Mouse (Mus musculus) myocyte (in vitro differentiated cells): ENCODE measurements around the gene Psg16. TPM values are rescaled to one million over a fixed set of nuclear protein-coding genes. Genes with fewer than 3 reads are reported as not detected.

Source experiments
- H3K27me3 ChIP-seq: one replicate; pipeline ENCODE4 v1.6.1; 2011; ENCODE audit not compliant: control insufficient read depth, insufficient read depth, insufficient read length
- H3K36me3 ChIP-seq: one replicate; pipeline ENCODE4 v1.6.1; 2011; ENCODE audit not compliant: control insufficient read depth, insufficient read depth
- H3K4me2 ChIP-seq: one replicate; pipeline ENCODE4 v1.6.1; 2011; ENCODE audit warnings: low read depth, control low read depth
- H3K4me3 ChIP-seq: one replicate; pipeline ENCODE4 v1.5.1; 2011; ENCODE audit warnings: mild to moderate bottlenecking, control low read depth, moderate library complexity
- H3K79me2 ChIP-seq: one replicate; pipeline ENCODE4 v1.6.1; 2011; ENCODE audit not compliant: control insufficient read depth, insufficient read depth
- H3ac ChIP-seq: one replicate; pipeline ENCODE4 v1.6.1; 2011; ENCODE audit not compliant: control insufficient read depth, insufficient read length
- CEBPB ChIP-seq: IDR thresholded peaks from 2 replicates; pipeline ENCODE4 v1.6.1; 2011; ENCODE audit warnings: mild to moderate bottlenecking, moderate library complexity; ENCODE audit not compliant: poor library complexity, insufficient read depth, severe bottlenecking
- E2F4 ChIP-seq: IDR thresholded peaks from one replicate; pipeline ENCODE4 v1.6.1; 2011; ENCODE audit warnings: mild to moderate bottlenecking, control low read depth, moderate library complexity; ENCODE audit not compliant: insufficient read depth
- MAX ChIP-seq: IDR thresholded peaks from one replicate; pipeline ENCODE4 v1.6.1; 2011; ENCODE audit warnings: low read depth, mild to moderate bottlenecking, control low read depth
- MYOD1 ChIP-seq, 3 experiments: IDR thresholded peaks; one replicate each; pipeline ENCODE4 v1.6.1; 2011; ENCODE audit warnings: control low read depth in 2 of 3, low read depth in 2 of 3, mild to moderate bottlenecking in 2 of 3, moderate library complexity in 1 of 3; ENCODE audit not compliant: insufficient read length in 2 of 3, control insufficient read depth in 1 of 3
- MYOG ChIP-seq, 3 experiments: IDR thresholded peaks; one replicate each; pipeline ENCODE4 v1.6.1; 2011; ENCODE audit warnings: control low read depth in 2 of 3, low read depth in 2 of 3, mild to moderate bottlenecking in 2 of 3; ENCODE audit not compliant: insufficient read length in 2 of 3, control insufficient read depth in 1 of 3, insufficient read depth in 1 of 3
- POLR2A ChIP-seq: IDR thresholded peaks from one replicate; pipeline ENCODE4 v1.6.1; 2011; ENCODE audit warnings: low read depth, mild to moderate bottlenecking, control low read depth, moderate library complexity; ENCODE audit not compliant: insufficient read length
- POLR2AphosphoS2 ChIP-seq: IDR thresholded peaks from one replicate; pipeline ENCODE4 v1.6.1; 2011; ENCODE audit warnings: low read depth, control low read depth; ENCODE audit not compliant: insufficient read length
- REST ChIP-seq: IDR thresholded peaks from one replicate; pipeline ENCODE4 v1.6.1; 2011; ENCODE audit warnings: mild to moderate bottlenecking, control low read depth, moderate library complexity; ENCODE audit not compliant: insufficient read depth, insufficient read length
- SRF ChIP-seq: IDR thresholded peaks from one replicate; pipeline ENCODE4 v1.6.1; 2011; ENCODE audit warnings: low read depth; ENCODE audit not compliant: control insufficient read depth, insufficient read length
- TCF12 ChIP-seq: IDR thresholded peaks from one replicate; pipeline ENCODE4 v1.6.1; 2011; ENCODE audit warnings: mild to moderate bottlenecking, control low read depth; ENCODE audit not compliant: poor library complexity, insufficient read depth, severe bottlenecking
- TCF3 ChIP-seq: IDR thresholded peaks from one replicate; pipeline ENCODE4 v1.6.1; 2011; ENCODE audit warnings: low read depth, control low read depth; ENCODE audit not compliant: insufficient read length
- USF1 ChIP-seq: IDR thresholded peaks from one replicate; pipeline ENCODE4 v1.6.1; 2011; ENCODE audit warnings: low read depth, mild to moderate bottlenecking, control low read depth, moderate library complexity
- polyA plus RNA-seq: library from polyadenylated mRNA; unstranded; fragments of >200 nt; fragmentation: generic; extraction: Trizol; gene quantifications from one replicate; pipeline ENCODE4 v1.2.1, GENCODE M21; 2012; ENCODE audit warnings: missing spikeins

The Psg16 gene
- polyA plus RNA-seq, 1 experiment = not detected

DNA sequence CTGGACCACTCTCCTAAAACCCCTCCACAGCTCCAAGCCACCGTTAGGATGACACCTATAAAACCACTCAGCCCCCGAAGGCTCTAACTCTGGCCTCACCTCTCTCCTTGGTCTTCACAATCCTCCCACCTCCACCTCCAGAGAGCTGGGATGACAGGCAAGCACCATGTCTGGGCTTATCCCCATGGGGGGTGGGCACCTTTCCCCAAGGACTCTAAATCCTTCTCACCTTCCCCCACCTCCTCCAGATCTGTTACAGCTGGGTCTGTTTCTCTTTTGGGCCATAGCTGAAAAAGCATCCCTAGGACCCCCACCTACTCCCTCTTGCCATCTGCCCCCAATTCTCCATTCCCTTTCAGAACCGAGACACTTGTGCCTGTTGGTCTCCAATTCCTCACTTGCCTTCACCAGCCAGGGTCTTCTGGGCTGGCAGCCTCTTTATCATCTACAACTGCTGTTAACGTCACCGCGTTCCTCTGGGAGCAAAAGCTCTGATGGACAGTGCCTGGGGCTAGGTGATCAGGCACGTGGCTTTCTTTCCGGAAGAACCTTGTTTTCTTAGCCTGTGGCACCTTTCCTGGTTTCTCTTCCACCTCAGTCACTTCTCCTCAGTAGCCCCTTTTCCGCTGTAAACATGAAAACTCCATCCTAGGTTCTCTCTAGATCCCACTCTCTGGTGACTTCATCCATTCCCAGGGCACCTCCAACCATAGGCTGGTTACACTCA lies 47.8 kb upstream of the Psg16 start:
- peak overlapping the region; percentile 82 for H3K4me3 ChIP-seq
- no peaks in the 10 kb centered on the region for H3K27me3 ChIP-seq
- TF ChIP-seq SRF (no peak), REST (no peak), MYOD1 (IDR thresholded peaks at IDR 0.05; ENCODE audit: control insufficient read depth in 1 of 3, insufficient read length in 2 of 3, low read depth in 2 of 3) (no peak), POLR2A (no peak), POLR2AphosphoS2 (no peak), E2F4 (no peak), MAX (no peak), USF1 (no peak), MYOG (IDR thresholded peaks at IDR 0.05; ENCODE audit: control insufficient read depth in 1 of 3, insufficient read depth in 1 of 3, insufficient read length in 2 of 3, low read depth in 2 of 3) (no peak), TCF12 (no peak), CEBPB (no peak), TCF3 (no peak)
- H3K79me2 ChIP-seq = peaks cover 39% of the 10 kb centered on the region
- peak overlapping the region; percentile 97 for H3K4me2 ChIP-seq
- H3K36me3 ChIP-seq = no peaks in the 10 kb centered on the region
- H3ac ChIP-seq = no peak overlapping the region

DNA sequence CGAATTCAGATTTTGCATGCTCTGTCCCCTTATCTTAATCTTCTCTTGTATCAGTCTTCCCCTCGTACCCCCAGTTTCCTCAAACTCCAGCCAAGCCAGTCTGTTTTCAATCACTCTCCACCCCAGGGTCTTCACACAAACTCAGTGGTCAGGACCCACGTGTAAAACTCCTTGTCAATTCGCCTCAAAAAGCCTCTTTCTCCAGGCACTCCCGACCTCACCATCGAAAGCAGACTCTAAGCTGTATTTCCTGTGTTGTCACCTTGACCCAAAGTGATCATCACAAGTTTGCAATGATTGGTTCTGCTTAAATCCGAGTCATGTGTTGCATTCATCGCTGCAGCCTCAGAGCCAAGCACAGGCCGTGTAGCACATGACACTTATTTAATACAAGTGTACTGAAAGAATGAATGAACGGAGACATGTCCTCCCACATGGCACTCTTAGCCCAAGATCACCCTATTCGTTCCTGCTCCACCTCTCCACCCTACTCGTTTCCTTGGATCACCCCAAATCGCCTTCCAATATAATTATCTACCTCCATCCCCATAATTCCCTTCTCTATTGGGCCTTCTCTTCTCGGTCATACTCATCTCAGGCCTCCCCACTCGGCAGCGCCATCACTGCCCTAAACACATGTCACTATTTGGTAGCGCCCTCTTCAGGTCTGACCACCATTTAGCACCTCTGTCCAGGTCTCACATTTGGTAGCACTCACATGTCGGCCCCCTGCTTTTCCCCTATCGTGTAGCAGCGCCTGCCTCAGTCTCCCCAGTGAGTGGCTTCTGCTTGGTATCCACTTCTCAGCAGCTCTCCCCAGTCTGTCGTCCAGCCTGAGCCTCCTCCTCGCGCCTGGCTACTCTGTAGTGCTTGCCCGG lies 46.9 kb upstream of the Psg16 start:
- TF ChIP-seq MAX (peak; percentile 16), POLR2A (no peak)
- H3K4me3 ChIP-seq = peak overlapping the region; percentile 82
- no peaks in the 10 kb centered on the region for H3K27me3 ChIP-seq
- peak overlapping the region; percentile 97 for H3K4me2 ChIP-seq
- H3ac ChIP-seq = peak overlapping the region; percentile 82
- no peaks in the 10 kb centered on the region for H3K36me3 ChIP-seq
- peaks cover 34% of the 10 kb centered on the region for H3K79me2 ChIP-seq

DNA sequence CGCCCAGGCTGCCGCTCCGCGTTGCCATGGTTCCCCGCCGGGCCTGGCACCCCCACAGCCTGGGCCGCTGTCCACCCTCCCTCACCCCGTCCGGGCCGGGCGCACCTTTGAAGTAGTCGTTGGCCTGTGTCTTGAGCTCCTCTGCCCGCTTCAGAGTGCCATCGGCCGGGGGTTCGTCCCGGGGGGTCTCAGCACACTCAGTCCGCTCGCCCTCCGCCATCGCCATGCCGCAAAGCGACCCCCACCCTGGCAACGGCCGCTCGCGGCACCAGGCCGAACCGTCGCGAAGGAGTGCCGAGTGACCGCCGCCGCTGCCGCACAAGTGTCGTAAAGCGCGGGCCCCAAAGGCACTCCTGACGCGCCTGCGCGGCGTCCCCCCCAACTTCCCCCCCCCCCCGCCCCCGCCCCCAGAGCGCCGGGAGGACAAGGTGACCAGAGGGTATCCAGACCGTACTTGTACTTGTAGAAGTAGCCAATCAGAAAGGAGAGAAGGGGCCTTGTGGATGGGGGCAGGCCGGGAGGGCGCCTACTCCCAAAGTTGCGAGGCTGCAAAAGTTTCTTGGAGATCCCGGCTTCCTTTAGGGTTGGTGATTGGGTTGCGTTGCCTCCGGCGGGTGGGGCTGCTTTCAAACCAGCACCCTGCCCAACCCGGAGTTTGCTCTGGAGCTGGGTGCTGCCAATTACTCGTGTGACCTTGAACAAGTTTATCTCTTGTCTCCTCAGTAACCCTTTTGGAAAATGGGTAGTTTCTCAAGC lies 46.1 kb upstream of the Psg16 start, which contains the start of gene Ppp5c:
TSS of gene Ppp5c (minus strand) at position 337 of the 756 bp plus-strand sequence.
- Histone ChIP-seq H3K27me3 (no peaks in the 10 kb centered on the region), H3K36me3 (no peaks in the 10 kb centered on the region), H3K4me2 (peak within 1 kb of the TSS; percentile 97), H3K4me3 (peak within 1 kb of the TSS; percentile 82), H3K79me2 (peaks cover 32% of the 10 kb centered on the region), H3ac (peak within 1 kb of the TSS; percentile 82)
- no peak for TF ChIP-seq USF1
- TF ChIP-seq POLR2AphosphoS2 = peak; percentile 69
- TF ChIP-seq POLR2A = peak; percentile 78
- peak in 1 of 3 experiments; percentile 12 for TF ChIP-seq MYOD1 (IDR thresholded peaks at IDR 0.05; ENCODE audit: control insufficient read depth in 1 of 3, insufficient read length in 2 of 3, low read depth in 2 of 3)
- no peak for TF ChIP-seq SRF
- TF ChIP-seq TCF3 = no peak
- peak in 1 of 3 experiments; percentile 20 for TF ChIP-seq MYOG (IDR thresholded peaks at IDR 0.05; ENCODE audit: control insufficient read depth in 1 of 3, insufficient read depth in 1 of 3, insufficient read length in 2 of 3, low read depth in 2 of 3)
- TF ChIP-seq TCF12 = no peak

DNA sequence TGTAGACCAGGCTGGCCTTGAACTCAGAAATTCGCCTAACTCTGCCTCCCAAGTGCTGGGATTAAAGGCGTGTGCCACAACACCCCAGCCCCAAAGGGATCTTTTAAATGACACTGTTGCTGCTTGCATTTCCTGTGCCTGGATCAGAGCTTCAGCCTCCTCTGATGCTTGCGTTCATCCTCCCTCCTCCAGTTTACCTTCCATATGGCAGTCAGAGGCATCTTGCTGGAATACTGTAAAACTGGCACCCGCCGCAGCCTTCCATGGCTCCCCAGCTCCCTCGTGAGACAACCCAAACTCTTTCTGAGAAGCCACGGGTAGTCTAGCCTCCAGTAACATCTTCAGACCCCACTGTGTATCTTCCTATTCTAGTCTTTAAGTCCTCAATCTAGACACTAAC lies 44.9 kb upstream of the Psg16 start:
- no peak overlapping the region for H3ac ChIP-seq
- TF ChIP-seq MAX = no peak
- no peaks in the 10 kb centered on the region for H3K36me3 ChIP-seq
- H3K27me3 ChIP-seq = no peaks in the 10 kb centered on the region
- H3K79me2 ChIP-seq = peaks cover 28% of the 10 kb centered on the region
- no peak overlapping the region for H3K4me3 ChIP-seq
- no peak overlapping the region for H3K4me2 ChIP-seq

DNA sequence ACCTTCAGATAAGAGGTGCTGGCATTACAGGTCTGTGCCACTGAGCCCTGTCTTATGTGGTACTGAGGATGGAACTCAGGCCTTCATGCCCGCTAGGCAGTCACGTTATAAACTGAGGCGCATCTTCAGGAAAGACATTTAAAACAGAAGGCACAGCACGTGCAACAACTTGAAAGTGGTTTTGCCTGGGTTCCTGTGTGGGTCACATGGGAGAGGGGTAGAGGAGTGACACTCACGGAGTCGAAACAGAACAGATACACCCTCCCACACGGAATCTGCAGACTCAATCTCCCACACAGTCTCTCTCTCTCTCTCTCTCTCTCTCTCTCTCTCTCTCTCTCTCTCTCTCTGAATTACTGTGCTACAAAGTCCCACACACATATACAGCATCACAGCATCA lies 43.6 kb upstream of the Psg16 start:
- Histone ChIP-seq H3K4me2 (no peak overlapping the region), H3K27me3 (no peaks in the 10 kb centered on the region), H3K79me2 (peaks cover 20% of the 10 kb centered on the region), H3ac (no peak overlapping the region), H3K4me3 (no peak overlapping the region), H3K36me3 (no peaks in the 10 kb centered on the region)
- TF ChIP-seq CEBPB = no peak
- TF ChIP-seq TCF12 = no peak
- TF ChIP-seq MYOG (IDR thresholded peaks at IDR 0.05; ENCODE audit: control insufficient read depth in 1 of 3, insufficient read depth in 1 of 3, insufficient read length in 2 of 3, low read depth in 2 of 3) = no peak
- TF ChIP-seq MYOD1 (IDR thresholded peaks at IDR 0.05; ENCODE audit: control insufficient read depth in 1 of 3, insufficient read length in 2 of 3, low read depth in 2 of 3) = no peak
- no peak for TF ChIP-seq MAX
- no peak for TF ChIP-seq USF1
- TF ChIP-seq E2F4 = no peak
- TF ChIP-seq POLR2A = no peak
